Mouse (Mus musculus) urinary bladder, postnatal 10 days (tissue): Measurements from ENCODE around the gene Pdcd6.

Experiments
- DNase-seq: peaks from one replicate; pipeline ENCODE4 v3.0.0; 2022; ENCODE audit warnings: low spot score

Gene Pdcd6

DNA sequence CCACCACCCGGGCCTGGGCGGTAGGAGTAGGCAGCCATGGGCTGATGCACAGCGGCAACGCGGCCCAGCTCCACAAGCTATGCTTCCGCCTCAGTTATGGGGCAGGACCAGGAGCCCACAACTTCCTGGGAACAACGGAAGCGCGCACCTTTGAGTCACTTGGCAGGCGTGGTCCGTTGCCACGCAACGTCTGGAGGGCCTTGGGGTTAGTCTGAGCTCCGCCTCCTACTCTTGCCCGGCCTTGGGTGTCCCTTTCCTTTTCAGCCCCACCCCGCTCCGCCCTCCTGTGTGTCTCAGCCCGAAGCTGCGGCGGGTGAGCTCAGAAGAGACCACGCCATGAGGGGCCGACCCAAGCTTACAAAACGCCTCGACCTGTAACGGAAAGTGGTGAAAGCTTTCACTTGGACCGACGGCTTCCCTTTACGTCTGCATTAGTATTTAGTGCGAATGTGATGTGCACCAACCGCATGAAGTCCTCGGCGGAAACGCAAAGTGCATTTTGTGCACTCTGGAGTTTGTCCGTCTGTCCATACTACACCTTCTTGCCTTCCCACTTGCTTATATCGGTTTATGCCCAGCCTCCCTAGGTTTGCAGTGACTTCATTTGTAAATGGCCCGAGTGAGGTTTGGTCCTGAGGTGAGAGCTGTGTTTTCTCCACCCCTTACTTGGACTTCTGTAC, at the start of gene Pdcd6:
Pdcd6 (minus strand) TSS at position 411 of the 680 bp plus-strand sequence.
- DNase-seq = peak; percentile 56

DNA sequence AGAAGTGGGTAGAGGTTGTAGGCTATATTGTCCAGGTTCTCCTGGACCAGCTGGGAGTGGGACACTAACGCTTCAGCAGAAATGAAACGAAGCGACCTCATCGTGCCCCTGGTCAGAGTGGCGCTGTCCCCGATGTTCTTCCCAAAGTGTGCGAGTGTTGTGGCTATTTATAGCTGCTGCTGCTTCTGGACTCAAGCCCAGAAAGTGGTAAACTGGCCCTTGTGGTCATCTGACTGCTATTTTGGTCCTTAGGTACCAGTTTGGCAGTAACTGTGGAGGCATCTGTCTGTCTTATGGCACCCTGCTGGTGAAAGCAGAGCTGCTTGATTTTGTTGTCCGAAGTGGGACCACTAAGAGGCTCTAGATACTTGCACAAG, 46.5 kb upstream of the Pdcd6 start, which contains the start of gene Lrrc14b:
Lrrc14b (minus strand) TSS at position 147 of the 377 bp plus-strand sequence.
- no peak for DNase-seq

DNA sequence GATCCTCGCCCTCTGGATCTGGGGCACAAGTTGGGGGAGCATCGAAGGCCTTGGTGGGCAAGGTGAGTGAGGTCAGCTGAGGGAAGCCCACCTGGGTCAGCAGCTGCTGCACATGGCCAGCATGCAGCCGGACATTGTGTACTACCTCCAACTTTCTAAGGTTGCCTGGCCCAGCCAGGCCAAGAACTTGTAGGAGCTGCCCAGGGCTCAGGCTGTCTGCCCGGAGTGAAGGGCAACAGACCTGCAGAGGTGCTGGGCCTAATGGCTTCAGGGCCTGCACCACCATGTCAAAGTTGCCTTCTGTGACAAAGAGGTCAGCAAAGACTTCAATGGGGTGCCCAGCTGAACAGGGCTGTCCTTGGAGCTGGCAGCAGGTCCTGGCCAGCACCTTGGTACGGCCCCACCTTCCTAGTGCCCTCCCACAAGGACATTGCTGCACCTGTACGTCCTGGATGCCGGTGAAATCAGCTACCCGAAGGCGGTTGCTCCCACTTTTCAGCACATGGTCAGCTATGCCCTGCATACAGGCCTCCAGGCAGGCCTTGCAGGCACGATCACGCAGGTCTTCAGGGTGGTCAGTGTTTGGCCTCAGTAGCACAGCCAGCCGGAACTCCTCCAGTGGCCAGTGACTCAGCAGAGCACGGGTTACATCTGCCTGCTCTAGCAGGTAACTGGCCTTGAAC, 45.9 kb upstream of the Pdcd6 start:
- no peak for DNase-seq

DNA sequence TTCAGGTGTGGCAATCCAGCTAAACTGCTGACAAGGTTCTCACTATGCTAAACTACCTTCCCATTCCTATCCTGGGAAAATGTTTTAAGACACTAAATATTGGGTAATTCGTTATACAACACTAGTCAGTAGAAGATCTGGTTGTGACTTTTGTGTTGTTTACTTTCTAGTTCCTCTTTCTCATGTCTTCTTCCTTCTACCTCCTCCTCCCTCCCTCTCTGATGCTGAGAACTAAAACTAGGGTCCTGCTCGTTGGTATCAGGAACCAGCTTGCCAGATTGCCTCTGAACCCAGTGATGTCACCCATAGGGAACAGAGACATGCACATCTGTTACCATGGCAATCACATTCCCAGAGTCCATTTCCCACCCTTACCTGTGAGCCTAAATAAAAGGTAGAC, 44.8 kb upstream of the Pdcd6 start:
- DNase-seq = no peak

DNA sequence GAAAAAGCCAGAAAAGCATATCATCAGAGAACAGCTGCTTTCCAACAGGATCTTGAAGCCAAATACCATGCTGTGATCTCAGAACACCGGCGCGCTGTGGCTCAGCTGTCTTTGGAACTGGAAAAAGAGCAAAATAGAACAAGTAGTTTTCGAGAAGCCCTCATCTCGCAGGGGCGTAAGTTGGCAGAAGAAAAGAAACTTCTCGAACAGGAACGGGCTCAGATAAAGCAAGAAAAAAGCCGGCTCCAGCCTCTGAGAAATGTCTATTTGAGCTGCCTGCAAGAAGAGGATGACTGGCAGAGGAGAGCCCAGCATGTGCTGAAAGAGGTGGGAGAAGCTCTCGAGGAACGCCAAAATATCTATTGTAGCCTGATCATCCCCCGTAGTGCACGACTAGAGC, 39.1 kb upstream of the Pdcd6 start:
- no peak for DNase-seq

DNA sequence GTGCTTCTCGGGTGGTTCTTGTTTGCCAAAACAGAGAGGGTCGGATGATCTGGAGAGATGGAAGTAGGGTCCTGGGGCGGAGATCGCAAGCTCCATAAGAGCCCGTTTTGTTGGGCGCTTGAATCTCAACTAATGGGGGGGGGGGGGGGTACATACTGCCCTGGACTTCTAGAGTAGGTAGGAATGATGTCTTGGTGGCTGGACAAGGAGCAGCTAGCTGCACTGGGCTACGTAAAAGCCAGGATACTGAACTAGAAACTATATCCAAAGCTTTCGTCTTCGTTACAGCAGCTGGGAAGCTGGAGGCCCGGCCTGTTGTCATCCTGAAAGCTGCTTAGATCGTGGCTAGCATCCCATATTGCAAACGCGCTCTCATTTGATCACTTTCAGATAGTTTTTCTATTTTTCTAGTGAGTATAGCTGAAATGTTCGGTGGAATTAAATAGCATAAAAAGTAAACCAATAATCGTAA, 33.1 kb upstream of the Pdcd6 start:
- DNase-seq = no peak

DNA sequence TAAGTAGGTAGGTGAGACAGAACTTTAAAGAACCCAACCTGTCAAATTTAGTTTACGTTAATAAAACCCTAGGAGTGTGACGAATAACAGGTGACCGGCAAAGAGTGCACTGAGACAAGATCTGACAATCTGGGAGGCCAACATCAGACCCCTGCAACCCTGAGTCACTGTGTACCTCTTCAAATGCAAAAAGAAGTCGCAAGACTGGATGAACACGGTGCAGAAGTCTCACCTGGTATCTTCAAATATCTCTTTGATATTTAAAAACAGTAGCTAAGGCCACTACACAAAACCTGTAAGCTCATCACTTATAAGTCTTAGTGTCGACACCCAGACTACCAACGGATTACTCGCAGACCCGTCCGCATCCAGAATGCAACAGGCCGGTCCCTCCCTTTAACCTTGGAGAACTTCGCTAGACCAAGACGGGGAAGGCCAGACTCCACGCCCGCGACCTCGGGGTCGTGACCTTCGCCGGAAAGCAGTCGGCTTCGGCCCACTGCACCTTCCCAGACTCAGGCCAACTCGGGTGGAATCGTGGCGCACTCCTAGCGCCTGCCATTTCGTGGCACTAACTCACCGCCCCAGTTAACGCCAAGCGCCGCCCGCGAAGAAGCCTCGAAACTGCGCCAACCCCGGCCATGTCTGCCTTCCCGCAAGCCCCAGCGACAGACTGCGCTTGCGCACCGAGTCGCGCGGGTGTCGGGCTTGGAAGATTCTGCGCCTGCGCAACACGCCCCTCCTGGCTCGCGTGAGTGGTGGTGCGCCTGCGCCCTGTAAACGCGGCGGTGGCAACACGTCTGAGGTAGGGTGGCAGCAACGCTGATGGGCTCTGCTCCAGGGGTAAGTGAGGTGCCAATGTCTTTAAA, 32.4 kb upstream of the Pdcd6 start, which contains the start of the genes Sdha and Ccdc127:
Sdha (minus strand) TSS at position 715 of the 869 bp plus-strand sequence.
Ccdc127 (plus strand) TSS at position 744 of the 869 bp plus-strand sequence.
- peak; percentile 81 for DNase-seq

DNA sequence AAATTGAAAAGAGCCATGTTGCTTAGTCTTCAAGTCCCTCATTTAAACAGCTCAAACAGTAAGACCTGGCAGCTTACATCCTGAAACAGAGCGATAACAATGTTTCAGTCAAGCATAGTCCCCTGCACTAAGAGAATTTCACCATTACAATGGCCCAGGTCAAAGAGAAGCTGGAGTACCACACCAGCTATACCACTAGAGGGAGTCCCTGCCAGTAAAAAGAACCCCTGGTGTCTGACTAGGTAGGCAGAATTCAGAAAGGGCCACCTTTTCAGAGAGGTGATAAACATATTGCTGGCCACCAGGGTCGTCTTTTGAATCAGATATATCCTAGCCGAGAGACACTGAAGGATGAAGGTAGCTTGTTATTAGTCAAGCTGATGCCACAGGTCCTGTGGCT, 23.7 kb upstream of the Pdcd6 start:
- no peak for DNase-seq

DNA sequence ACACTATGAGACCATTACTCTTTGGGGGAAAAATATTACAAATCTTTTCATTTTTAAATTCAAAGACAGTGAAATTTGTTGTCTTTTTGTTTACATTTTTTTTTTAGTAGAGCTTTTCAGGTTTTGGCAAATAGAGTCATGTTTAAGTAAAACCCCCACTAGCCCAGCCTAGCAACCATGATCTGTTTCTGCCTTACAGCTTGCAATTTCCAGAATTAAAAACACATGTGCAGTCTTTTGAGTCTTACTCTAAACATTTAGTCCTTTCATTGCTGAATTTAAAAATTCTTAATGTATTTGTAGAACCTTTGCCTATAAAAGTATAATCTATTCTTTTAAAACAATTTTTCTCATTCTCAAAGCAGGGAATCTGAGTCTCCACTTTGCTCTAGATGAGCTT, 11.9 kb upstream of the Pdcd6 start:
- DNase-seq = no peak

DNA sequence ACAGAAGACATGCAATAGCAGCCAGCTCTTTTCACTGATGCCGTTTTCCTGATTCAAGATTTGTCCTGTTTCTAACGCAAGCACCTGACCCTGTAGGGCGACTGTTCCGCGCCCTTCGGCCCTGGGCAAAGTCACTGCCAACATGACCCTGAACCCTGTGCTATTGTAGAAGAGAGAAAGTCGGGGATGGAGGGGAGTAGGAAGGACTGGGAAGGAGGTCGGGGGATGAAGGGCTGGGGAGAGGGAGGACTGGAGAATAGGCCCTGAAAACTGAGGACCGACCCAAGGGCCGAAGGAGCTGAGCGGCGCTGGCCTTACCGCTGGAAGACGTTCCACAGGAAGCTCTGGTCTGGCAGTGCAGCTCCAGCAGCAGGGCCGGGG, 601 bp downstream of the Pdcd6 start:
- no peak for DNase-seq

DNA sequence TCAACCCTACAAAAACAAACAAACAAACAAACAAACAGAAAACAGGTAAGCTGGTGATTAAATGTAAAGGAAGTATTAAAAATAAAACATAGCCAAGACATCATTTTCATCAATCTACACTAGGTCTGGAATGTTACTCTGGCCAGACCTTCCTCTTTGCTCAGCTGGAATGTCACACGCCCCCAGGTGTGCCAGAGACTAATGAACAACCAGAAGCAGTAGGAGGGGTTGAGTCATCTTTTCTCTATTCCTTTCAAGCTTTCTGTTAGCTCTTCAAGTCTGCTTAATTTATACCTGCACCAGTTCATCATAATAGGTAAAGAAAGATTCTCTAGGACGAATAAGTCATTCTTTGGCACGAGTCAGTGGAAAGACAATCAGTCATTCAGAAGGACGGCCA, 994 bp downstream of the Pdcd6 start:
- DNase-seq = no peak

DNA sequence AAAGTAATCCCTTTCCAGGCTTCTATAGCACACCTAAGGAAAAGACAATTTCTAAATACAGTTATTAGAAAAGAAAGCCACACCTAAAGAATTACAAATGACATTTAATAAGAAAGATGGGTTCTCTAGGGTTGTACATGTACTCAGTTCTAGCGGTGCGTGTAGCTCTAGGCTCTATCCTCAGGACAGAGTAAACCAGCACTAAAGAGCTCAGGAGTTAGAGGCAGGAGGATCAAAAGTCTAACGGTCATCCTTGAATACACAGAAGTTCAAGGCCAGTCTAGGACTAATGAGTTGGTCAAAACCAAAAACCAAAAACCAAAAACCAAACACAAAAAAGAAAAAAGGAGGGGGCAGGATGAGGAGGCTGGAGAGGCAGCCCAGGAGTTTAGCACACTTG, 2.8 kb downstream of the Pdcd6 start:
- DNase-seq = no peak

DNA sequence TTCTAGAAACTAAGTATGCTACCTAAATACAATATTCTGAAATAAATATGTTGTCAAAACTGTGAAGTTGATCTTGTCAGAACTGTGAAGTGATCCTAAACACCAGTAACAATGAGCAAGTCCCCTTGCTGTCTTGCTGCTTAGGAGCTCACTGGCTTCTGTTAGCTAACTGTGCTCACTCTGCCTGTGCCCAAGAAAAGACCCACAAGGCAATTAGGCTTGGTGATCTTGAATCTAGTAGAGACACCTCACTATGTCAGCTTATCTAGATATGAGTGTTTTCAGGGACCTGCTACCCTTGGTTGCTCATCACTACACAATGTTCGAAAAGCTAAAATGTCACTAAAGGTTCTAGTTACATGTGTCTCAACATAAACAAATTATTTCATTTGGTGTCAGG, 11.6 kb downstream of the Pdcd6 start:
- DNase-seq = no peak

DNA sequence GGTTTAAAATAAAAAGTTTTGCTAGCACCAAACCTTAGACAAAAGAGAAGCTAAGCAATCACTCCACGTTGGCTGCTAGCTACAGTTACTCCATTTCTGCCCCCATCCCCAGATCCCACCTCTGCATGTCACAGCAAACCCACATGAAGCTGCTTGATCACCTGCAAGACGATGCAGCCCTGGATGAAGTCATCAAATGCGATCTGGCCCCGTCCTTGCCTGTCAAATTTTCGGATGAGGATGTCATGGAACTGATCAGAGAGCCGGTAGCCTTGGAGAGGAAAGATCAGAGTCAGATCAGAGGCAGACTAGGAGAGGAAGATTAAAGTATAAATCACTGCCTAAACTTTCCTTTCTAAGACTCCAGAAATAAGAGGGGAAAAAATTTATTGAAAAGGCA, 12.0 kb downstream of the Pdcd6 start:
- no peak for DNase-seq

DNA sequence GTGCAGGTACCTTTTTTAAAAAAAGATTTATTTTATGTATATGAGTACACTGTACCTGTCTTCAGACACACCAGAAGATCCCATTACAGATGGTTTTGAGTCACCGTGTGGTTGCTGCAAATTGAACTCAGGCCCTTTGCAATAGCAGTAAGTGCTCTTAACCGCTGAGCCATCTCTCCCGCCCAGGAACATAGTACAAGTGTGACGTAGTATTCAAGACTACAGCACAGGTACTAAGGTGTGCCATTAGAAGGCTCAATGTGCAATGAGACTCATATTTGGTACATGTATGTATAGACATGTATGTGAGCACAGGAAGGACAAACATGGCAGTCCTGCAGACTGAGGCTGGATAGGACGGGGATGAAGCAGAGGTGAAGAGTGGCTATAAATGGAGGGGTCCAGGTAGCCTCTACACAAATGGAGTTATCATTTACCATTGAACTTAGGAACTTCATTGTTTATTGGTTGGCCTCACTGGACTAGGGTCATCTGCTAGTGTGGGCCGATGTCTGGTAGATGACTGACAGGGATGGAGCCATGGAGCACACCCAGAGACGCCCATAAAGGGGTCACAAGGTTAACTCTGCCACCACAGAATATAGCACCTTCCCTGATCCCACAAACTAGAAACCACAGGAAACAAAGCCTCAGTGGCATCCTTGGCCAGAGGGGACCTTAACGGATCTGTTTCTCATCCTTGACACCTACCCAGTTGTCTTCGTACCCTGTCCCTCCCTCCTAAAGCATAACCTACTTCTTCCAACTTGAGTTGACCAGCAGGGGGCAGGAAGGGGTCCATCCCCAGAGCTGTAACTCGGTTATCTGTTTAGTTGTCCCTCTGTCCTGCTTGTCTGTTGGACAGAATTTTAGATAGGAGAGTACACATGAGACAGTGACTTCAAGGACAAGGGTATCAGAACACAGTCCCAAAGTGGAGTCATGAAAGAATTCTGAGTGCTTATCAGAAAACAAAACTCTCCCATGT, 15.0 kb downstream of the Pdcd6 start:
- no peak for DNase-seq

DNA sequence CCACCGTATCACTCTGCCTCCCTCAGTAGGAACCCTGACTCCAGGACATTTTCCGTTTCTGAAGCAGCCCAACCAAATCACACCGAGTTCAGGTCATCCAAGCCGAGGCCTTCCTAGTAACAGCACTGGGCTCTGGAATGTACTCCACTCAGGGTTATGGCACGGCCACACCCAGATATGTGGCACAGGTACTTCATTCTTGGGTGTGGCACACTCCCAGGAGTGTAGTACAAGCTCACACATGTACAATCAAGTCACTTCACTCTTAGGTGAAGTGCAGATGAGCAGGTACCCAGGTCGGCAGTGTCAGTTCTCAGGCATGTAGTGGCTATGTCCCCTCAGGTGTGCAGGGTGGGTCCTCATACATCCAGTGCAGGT, 15.8 kb downstream of the Pdcd6 start:
- DNase-seq = no peak

DNA sequence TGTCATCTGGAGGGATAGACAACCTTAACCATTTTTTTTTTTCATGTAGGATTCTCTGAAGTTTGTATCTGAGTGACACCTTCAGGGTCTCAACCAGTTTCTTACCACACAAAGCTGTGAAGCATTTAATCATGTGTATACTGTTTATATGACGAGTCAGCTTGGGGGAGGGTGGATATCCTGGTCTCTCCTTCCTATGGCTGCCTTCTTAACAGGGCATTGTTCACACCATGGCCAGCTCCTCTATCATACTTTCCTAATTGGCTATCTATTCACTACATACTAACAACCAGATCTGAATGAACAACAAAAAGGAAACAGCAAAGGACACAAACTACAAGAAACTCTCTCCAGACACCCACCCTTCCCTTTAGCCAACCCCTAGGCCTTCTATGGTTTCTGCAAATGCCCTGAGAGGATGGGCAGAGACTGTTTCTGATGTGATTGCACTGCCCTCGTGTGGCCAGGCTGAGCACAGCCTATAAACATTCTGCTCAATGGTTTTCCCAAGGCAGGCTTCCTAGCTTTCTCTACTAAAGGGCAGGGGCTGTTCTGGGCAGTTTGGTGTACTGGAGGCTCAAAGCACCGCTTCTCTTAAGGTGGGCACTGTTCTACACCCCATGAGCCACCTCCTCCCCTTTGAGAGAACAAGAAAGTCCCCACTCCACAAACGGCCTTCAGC, 16.3 kb downstream of the Pdcd6 start:
- peak; percentile 22 for DNase-seq

DNA sequence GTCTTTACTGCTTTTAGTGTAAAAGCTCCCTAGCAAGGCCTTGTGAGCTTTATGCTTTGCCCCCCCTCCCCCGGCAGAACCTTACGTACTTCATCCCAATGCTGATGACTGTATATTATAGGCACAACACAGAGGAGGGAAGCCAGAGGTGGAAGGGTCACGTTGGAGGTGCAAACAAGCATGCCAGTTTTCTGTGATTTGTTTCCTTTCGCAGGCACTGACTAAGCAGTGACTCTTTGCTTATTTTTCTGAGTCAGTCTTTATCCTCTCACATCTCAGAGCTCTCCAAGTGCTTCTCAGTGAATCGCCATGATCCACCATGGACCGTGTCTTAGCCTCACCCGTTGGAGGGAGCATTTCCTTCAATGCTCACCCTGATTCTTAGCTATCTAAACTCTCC, 21.0 kb downstream of the Pdcd6 start:
- no peak for DNase-seq

DNA sequence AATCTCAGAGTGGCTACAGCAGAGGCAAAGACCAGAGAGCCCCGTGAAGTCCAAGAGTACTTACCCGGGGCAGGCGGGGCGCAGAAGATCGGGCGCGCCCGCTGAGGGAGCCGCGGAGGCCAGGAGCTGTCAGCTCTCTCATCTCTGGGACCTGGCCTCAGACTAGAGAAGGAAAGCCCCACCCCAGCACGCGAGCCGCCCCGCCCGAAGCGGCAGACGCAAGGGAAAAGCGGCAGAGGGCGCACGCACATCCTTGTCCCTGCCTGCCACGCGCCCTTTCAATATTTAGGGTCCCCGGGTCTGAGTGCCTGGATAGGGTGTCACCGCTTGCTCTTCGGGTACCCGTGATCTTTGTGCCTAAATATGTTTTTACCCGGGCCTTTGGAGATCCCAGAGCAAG, 25.2 kb downstream of the Pdcd6 start, which contains the start of gene Ahrr:
Ahrr (minus strand) TSS at position 165 of the 400 bp plus-strand sequence.
- DNase-seq = no peak

DNA sequence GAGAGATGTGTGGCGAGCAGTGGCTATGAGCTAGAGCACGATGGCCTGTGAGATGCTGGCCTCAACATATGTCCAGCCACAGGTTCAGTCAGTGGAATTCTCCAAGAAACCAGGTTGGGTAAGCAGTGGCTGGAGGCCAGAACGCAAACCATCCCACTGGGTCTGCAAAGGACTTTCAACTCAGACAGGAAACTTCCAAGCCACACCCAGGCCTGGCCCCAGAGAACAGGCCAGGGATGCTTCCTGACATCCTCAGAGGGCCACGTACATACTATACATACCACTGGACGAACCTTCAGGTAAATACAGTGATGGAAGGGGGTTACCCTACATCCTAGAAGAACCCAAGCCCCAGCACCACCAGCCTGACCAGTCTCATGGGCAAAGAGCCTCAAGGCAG, 27.7 kb downstream of the Pdcd6 start:
- DNase-seq = no peak

DNA sequence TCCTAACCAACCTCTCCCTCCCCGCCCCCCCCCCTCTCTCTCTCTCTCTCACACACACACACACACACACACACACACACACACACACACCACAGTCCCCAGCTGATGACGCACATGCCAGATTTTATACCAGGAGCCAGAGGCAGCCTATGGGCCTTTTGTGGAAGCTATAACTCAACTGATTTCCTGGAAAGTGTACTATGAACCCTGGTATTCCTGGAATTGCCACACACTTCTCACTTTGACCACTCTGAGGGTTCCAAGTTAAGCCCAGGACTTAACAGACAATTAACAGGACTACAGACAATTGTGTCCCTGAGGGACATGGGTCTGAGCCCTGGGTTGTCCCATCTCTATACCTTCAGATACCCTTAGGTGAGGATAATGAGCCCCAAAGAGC, 35.1 kb downstream of the Pdcd6 start:
- DNase-seq = no peak
